Mouse (Mus musculus): ENCODE measurements around the gene Gtpbp1.

DNA sequence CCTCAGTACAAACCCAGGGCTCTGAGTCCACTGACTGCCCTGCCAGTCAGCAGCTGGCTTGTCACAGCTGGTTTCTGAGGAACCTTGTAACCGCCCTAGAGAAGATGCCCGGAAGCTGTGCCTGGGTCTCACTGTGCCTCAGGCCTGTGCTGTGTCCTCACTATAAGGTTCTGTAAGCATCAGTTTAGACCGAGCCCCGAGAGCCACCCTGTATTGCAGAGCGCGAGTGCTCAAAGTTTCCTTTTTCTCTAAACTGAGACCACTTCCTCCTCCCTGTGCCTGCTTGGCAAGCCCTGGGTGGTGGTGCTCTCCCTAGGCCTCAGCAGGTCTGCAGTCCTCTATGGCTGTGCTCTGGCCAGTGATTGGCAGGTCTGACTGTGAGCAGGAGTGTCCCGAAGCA, 58.5 kb downstream of the Gtpbp1 start:
- TF ChIP-seq POLR2A (IDR thresholded peaks at IDR 0.05; ENCODE audit: control insufficient read depth, low read depth, low read length): no peak
- TF ChIP-seq CTCF (IDR thresholded peaks at IDR 0.05; ENCODE audit: control insufficient read depth, insufficient read depth, insufficient replicate concordance, low read depth, low read length): no peak
